Mouse (Mus musculus) midbrain, embryonic 11.5 days (tissue): ENCODE measurements at regions not wholly inside any gene's neighbourhood (a gene's known extent, or its start where the extent isn't known, plus 50 kb on each side); places are given as distances from the start of the nearest gene placed in this dataset.
A peak's percentile ranks its signal among the peaks of the same experiment; 100 is the strongest.

Source experiments
- ATAC-seq: fragments of 200-750 bp; cut with Nextera tagmentation; 2 replicates; pipeline ENCODE4 v1.8.0; 2017; ENCODE audit warnings: moderate TSS enrichment, moderate library complexity; ENCODE audit not compliant: low FRiP score
- DNase-seq: peaks from one replicate; pipeline ENCODE4 v3.0.0; 2015; ENCODE audit warnings: low spot score; ENCODE audit errors: missing footprints
- H3K27ac ChIP-seq: fragments of 300-500 bp; sonication (generic); 2 replicates; pipeline ENCODE4 v1.5.1; 2014; ENCODE audit warnings: low read depth, low read length
- H3K27me3 ChIP-seq: fragments of 300-500 bp; sonication (generic); 2 replicates; pipeline ENCODE4 v1.6.1; 2014; ENCODE audit warnings: mild to moderate bottlenecking, low read length, moderate library complexity, mixed read lengths; ENCODE audit not compliant: control insufficient read depth, insufficient read depth
- H3K36me3 ChIP-seq: fragments of 300-500 bp; sonication (generic); 2 replicates; pipeline ENCODE4 v1.6.1; 2014; ENCODE audit warnings: mild to moderate bottlenecking, low read length, moderate library complexity, mixed read lengths; ENCODE audit not compliant: control insufficient read depth, insufficient read depth
- H3K4me1 ChIP-seq: fragments of 300-500 bp; sonication (generic); 2 replicates; pipeline ENCODE4 v1.6.1; 2014; ENCODE audit warnings: low read length; ENCODE audit not compliant: control insufficient read depth, insufficient read depth
- H3K4me2 ChIP-seq: fragments of 300-500 bp; sonication (generic); 2 replicates; pipeline ENCODE4 v1.6.1; 2014; ENCODE audit warnings: mild to moderate bottlenecking, moderate library complexity
- H3K4me3 ChIP-seq: fragments of 300-500 bp; sonication (generic); 2 replicates; pipeline ENCODE4 v1.5.1; 2014; ENCODE audit warnings: low read depth, low read length
- H3K9ac ChIP-seq: fragments of 300-500 bp; sonication (generic); 2 replicates; pipeline ENCODE4 v1.6.1; 2014; ENCODE audit warnings: low read length
- H3K9me3 ChIP-seq: fragments of 300-500 bp; sonication (generic); 2 replicates; pipeline ENCODE4 v1.6.1; 2016; ENCODE audit warnings: low read length; ENCODE audit not compliant: control insufficient read depth
- WGBS: fragments of 180-500 bp; shearing (Covaris S2); extraction: QIAGEN DNeasy Blood & Tissue Kit; methylation state at CpG from one replicate; pipeline ENCODE4 v1.1.7; 2014; 5-methylcytosine and 5-hydroxymethylcytosine counted together

DNA sequence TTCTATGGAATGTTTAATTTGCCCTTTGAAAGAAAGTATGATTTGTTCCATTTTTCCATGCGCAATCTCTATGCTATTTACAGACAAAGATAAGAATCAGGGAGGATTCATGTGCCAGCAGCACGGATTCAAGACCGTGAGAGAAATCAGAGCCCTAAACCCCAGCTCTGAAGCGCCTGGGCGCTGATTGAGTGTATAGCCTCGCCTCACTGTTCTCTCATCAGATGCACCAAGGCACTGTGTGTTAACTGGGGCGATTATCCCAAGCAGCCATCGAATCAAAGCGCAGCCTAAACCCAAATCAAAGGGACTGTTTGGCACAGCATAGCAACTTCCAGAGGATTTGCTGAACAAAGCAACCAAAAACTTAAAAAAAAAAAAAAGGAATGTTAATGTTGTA, 191.1 kb upstream of the Pou3f3 start:
- Histone ChIP-seq H3K4me1 (peaks cover 4% of the 10 kb centered on the region; the same call in 1 of the 2 replicates), H3K36me3 (no peaks in the 10 kb centered on the region), H3K27me3 (no peaks in the 10 kb centered on the region), H3K4me2 (no peak overlapping the region), H3K9me3 (no peaks in the 10 kb centered on the region), H3K4me3 (no peak overlapping the region), H3K9ac (no peak overlapping the region), H3K27ac (no peak overlapping the region)
- peak; percentile 85 for DNase-seq
- 44% methylated on average over 9 of the region's 9 CpGs for WGBS
- ATAC-seq, result no peak; the same call in 1 of the 2 replicates

DNA sequence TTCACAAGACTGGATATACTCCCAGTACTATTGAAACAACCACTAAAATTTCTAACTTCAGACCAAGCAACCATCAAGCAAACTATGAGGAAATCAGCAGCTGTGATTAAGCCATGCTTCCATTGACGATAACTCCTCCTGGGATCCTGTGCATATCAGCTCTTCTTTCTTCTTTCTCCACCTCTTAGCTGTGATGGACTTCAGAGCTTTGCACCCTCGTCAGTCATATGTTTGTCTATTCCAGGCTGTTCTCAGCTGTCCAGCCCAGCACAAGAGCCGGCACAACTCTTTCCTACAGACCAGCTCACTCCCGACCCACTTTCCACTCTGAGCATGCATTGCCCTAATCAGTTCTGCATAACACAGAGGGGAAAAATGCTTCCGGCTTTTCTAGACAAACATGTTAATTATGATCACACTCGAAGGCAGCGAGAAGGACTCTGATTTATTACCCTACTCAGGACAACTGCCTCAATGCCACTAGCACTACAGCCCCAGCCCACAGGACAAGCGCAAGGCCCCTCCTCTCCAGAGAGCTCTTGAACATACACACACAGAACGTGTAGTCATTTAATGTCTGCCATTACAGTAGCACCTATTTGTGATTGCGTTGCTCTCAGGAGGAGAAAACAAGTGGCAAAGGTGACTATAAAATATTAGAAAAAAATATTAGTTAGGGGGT, 190.4 kb upstream of the Pou3f3 start:
- 0 out of 2 replicates have a peak, but pooled peaks have one; percentile 22 for ATAC-seq
- Histone ChIP-seq H3K4me3 (no peak overlapping the region), H3K27me3 (no peaks in the 10 kb centered on the region), H3K4me1 (peaks cover 4% of the 10 kb centered on the region; the same call in 1 of the 2 replicates), H3K9me3 (no peaks in the 10 kb centered on the region), H3K4me2 (no peak overlapping the region), H3K9ac (no peak overlapping the region), H3K27ac (no peak overlapping the region), H3K36me3 (no peaks in the 10 kb centered on the region)
- 80% methylated on average over 10 of the region's 10 CpGs for WGBS
- DNase-seq, result peak; percentile 82

GRCm38 (mm10) chr1:42514417-42514816, 181.2 kb upstream of the Pou3f3 start:
- WGBS, result 92% methylated on average over 3 of the region's 3 CpGs
- Histone ChIP-seq H3K27ac (no peak overlapping the region), H3K4me3 (no peak overlapping the region), H3K9me3 (no peaks in the 10 kb centered on the region), H3K4me1 (no peaks in the 10 kb centered on the region), H3K36me3 (no peaks in the 10 kb centered on the region), H3K27me3 (no peaks in the 10 kb centered on the region), H3K4me2 (no peak overlapping the region), H3K9ac (no peak overlapping the region)
- ATAC-seq (no peak), DNase-seq (no peak)

GRCm38 (mm10) chr1:42524401-42524800, 171.2 kb upstream of the Pou3f3 start:
- no peak overlapping the region for H3K27ac ChIP-seq
- no peak for DNase-seq

DNA sequence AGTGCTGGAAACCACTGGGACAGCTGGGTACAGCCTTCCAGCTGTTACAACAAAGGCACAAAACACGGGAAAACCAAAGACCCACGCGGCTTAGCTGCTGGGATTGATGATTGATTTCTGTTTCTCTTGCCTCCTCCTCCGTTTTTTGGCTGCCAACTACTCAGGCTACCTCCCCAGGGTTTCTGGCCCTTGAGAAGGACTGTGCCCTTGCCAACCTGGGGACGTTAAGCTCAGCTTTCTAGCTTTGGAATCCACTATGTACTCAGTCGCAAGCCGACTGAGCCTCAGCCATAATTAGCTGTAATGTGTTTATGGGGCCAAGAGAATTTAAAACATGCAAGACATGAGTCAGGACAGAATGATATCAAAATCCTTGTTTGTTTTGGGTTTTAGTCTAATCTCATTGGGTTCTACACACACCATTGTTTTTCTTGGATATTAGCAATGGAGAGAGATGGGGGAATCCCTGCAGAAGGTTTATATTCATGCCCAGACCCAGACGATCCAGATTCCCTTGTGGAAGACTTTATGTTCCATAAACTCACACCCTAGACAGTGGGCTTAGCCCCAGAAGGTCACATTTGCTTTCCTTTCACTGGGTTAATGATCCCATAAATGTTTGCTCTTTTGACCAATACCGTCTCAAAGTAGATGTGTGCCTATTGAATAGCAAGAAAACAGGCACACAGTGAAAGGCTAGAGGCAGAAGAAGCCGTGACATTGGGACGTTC, 167.7 kb upstream of the Pou3f3 start:
- Histone ChIP-seq H3K4me3 (no peak overlapping the region), H3K4me1 (no peaks in the 10 kb centered on the region), H3K9me3 (no peaks in the 10 kb centered on the region), H3K36me3 (no peaks in the 10 kb centered on the region), H3K27ac (no peak overlapping the region), H3K27me3 (no peaks in the 10 kb centered on the region), H3K4me2 (no peak overlapping the region), H3K9ac (no peak overlapping the region)
- no peak for DNase-seq
- 74% methylated on average over 11 of the region's 11 CpGs for WGBS
- ATAC-seq, result no peak

More at GRCm38 (mm10) chr1:42524401-42524800, 171.2 kb upstream of the Pou3f3 start:
- Histone ChIP-seq H3K4me1 (no peaks in the 10 kb centered on the region), H3K4me2 (no peak overlapping the region), H3K9ac (no peak overlapping the region), H3K36me3 (no peaks in the 10 kb centered on the region), H3K4me3 (no peak overlapping the region), H3K27me3 (no peaks in the 10 kb centered on the region), H3K9me3 (no peaks in the 10 kb centered on the region)
- no peak for ATAC-seq
- WGBS, result 54% methylated on average over 4 of the region's 4 CpGs

GRCm38 (mm10) chr1:42532908-42533307, 162.7 kb upstream of the Pou3f3 start:
- Histone ChIP-seq H3K9ac (no peak overlapping the region), H3K27ac (no peak overlapping the region), H3K4me2 (no peak overlapping the region), H3K4me1 (no peaks in the 10 kb centered on the region), H3K4me3 (no peak overlapping the region), H3K9me3 (no peaks in the 10 kb centered on the region), H3K27me3 (no peaks in the 10 kb centered on the region), H3K36me3 (no peaks in the 10 kb centered on the region)
- DNase-seq, result peak; percentile 14
- no peak for ATAC-seq
- 81% methylated on average over 6 of the region's 6 CpGs for WGBS

- peak; percentile 91 for DNase-seq
Measured at GRCm38 (mm10) chr1:42539066-42539539, 156.5 kb upstream of the Pou3f3 start.

GRCm38 (mm10) chr1:42539541-42540520, 155.7 kb upstream of the Pou3f3 start:
- Histone ChIP-seq H3K9ac (no peak overlapping the region), H3K4me2 (peak overlapping the region; percentile 48), H3K27me3 (no peaks in the 10 kb centered on the region; the same call in 1 of the 2 replicates), H3K4me1 (peaks cover 16% of the 10 kb centered on the region; the same call in 1 of the 2 replicates), H3K9me3 (no peaks in the 10 kb centered on the region), H3K36me3 (no peaks in the 10 kb centered on the region), H3K27ac (peak overlapping the region; percentile 48; the same call in 1 of the 2 replicates), H3K4me3 (peak overlapping the region; percentile 7; the same call in 1 of the 2 replicates)
- 50% methylated on average over 26 of the region's 26 CpGs for WGBS
- DNase-seq, result peak; percentile 91
- peak; percentile 53 for ATAC-seq

More at GRCm38 (mm10) chr1:42539066-42539539, 156.5 kb upstream of the Pou3f3 start:
- peak overlapping the region; percentile 7; the same call in 1 of the 2 replicates for H3K4me3 ChIP-seq
- peak overlapping the region; percentile 48 for H3K4me2 ChIP-seq
- peak overlapping the region; percentile 45 for H3K9ac ChIP-seq
- WGBS, result 31% methylated on average over 17 of the region's 18 CpGs
- H3K9me3 ChIP-seq, result no peaks in the 10 kb centered on the region
- peak; percentile 70 for ATAC-seq
- peaks cover 16% of the 10 kb centered on the region; the same call in 1 of the 2 replicates for H3K4me1 ChIP-seq
- H3K27ac ChIP-seq, result peak overlapping the region; percentile 48; the same call in 1 of the 2 replicates
- no peaks in the 10 kb centered on the region for H3K36me3 ChIP-seq
- H3K27me3 ChIP-seq, result no peaks in the 10 kb centered on the region; the same call in 1 of the 2 replicates
